Mouse (Mus musculus): Measurements from ENCODE around the gene Olfr251. TPM values are rescaled to one million over a fixed set of nuclear protein-coding genes. Genes with fewer than 3 reads are reported as not detected.
"Not testable (repeated sequence)": the region's sequence is repeated elsewhere in the genome, so short reads cannot be mapped to it uniquely, and the experiment has no call there.

The Olfr251 gene
- not detected in 2 replicates for total RNA-seq (2015)
- total RNA-seq (2017) = not detected in 2 replicates

DNA sequence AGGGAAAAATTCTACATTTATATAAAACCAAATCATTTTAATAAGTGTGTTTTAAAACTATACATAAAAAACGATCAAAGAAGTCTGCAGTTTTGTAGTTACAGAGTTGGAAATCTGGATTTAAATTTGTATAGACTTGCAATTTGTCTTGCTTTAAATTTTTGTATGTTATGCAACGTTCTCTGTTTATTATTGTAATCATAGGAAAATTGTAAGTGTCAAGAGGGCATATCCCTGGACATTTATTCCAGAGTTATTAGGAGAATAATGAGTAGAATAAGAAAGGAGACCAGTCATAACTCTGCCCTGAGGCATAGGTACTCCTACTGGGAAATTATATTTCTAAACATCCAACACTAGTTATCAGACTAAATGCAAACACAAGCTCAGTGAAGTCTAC is at the start of gene Olfr251:
TSS of gene Olfr251 (plus strand) at position 301 of the 400 bp plus-strand sequence.
- no peak for ATAC-seq (ENCODE audit: poor library complexity, severe bottlenecking)

DNA sequence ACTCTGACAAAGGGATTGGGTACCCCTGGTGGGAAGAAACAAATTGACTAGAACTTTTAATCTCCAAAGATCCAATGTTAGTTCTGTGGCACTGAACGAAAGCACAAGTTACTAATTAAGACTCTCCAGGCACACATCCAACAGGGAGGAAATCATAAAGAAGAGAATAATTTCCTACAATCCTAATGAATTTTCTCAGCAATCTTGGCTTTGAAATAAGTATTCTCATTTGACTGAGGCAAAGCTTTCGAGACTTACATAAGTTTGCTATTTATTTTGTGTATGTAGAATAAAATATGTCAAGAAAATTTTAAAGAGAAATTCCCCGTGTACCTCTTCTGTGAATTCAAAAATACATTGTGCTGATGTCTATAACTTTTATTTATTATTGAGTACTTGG is 48.1 kb upstream of the Olfr251 start, which contains the start of gene Olfr25:
TSS of gene Olfr25 (plus strand) at position 301 of the 400 bp plus-strand sequence.
- ATAC-seq (ENCODE audit: poor library complexity, severe bottlenecking) = no peak

DNA sequence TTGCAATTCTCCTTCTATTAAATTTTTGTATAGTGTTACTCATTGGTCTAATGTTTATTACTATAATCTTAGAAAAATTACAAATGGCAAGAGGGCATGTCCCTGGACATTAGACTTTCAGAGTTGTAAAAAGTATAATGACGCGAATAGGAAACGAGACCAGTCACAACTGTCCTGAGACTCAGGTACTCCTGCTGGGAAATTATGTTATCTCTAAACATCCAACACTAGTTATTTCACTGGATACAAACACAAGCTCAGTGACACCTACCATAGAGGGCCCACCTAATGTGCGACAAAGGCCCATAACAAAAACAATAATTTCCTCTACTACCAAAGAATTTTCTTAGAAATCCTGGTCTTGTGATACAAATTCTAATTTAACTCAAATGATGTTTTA is 28.8 kb upstream of the Olfr251 start, which contains the start of gene Olfr898:
TSS of gene Olfr898 (plus strand) at position 301 of the 400 bp plus-strand sequence.
- ATAC-seq (ENCODE audit: poor library complexity, severe bottlenecking) = no peak

DNA sequence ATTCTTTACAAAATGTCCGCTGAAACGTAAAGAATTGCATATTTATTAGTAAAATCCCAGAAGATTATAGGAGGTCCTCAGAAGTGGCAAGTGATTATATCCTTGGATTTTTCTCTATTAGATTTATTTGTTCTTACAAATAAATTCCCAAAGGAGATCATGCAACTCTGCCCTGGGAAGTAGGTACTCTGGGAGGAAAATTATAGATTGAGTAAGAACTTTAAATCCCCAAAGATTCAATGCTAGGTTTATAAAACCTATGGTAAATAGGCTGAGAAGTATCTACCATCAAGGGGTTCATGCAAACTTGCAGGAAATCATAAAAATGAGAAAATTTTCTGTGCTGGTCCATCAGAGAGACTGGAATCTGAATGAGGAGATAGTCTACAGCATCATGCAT is 10.3 kb upstream of the Olfr251 start, which contains the start of gene Olfr250:
TSS of gene Olfr250 (plus strand) at position 301 of the 400 bp plus-strand sequence.
- ATAC-seq (ENCODE audit: poor library complexity, severe bottlenecking) = no peak

DNA sequence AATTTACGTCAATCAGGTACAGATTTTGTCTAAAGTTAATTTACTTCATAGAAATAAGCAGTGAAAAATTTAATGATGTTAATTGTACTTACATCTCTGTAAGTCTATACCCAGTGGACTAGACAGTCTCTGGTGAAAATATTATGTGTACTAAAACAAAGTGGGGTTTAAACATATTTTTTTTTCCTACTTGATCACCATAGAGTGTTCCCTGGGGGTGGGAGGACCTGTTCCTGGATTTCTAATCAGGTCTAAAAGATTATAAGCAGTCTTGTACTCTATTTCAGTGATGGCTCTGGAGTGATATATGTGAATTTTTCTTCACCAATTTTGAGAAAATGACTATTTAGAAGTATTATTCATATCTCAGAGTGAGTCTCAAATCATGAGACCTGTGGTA is 24.5 kb downstream of the Olfr251 start, which contains the start of gene Olfr147:
TSS of gene Olfr147 (plus strand) at position 301 of the 400 bp plus-strand sequence.
- no peak for ATAC-seq (ENCODE audit: poor library complexity, severe bottlenecking)

DNA sequence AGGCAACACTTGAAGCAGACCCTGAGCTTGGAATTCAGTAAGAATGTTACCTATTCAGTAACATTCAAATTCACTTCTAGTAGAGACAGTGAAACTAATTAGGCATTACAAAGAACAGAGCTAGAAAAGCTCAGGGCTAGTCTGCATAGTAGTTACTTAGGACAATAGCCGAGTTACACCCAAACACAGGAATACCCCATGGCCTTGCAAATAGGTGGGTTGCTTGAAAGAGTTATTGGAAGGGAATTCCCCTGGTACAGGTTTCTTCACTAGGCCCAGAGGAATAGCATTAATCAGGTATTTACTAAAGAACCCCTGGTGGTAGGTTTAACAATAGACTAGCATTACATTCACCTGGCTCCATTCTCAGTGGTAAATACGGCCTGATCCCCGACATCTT is 30.6 kb downstream of the Olfr251 start:
- ATAC-seq (ENCODE audit: poor library complexity, severe bottlenecking) = not testable (repeated sequence)

DNA sequence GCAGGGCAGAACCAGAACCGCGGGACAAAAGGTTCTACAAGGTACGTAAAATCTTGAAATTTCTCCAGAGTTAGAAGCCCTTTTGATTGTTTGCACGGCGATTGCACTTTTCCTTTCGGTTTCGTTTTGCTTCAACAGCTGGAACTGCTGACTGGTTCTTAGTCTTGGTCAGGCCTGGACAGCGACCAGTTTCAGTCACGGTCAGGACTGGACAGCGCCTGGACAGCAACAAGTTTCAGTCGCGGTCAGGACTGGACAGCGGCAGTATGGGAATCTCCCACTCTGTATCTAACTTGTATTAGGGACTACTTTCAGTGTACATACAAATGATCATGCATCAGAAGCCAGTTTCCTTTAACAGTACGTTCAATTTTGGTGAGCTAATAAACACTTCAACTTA is 36.6 kb downstream of the Olfr251 start:
- not testable (repeated sequence) for ATAC-seq (ENCODE audit: poor library complexity, severe bottlenecking)

DNA sequence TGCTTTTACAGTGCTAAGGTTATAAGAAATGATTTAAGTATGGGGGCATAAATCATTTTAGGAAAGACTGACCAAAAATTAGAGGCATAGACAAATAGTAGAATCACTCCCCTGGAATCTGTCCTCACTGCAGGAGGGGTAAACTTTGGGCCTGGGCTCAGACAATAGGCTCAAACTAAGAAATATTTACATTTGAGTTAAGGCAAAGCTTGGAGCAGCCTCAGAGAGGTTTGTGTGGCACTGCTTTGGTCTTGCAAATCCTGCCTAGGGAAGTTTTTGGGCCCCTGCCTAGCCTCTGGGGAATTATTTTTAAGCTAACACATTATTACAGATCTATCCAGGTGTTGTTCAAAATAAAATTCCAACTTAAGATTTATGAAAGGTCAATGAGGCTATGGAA is 46.9 kb downstream of the Olfr251 start:
- ATAC-seq (ENCODE audit: poor library complexity, severe bottlenecking) = no peak

DNA sequence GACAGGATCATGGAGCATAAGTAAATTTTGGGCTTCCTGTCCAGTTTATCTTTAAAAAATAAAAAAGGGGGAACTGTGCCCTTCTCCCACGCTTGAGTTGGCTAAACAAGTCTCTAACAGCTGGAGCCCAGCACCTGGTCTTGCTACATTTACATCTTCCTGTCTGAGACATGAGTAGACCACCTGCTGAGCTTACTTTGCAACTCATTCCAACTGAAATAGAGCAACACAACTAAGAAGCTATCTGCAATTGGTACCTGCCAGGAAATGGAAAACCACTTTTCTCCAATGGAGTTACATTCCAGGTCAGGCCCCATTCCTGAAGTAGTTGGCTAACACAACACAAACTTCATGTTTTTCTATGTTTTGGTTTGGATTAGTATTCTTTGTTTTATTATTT is 50.1 kb downstream of the Olfr251 start:
- no peak for ATAC-seq (ENCODE audit: poor library complexity, severe bottlenecking)

DNA sequence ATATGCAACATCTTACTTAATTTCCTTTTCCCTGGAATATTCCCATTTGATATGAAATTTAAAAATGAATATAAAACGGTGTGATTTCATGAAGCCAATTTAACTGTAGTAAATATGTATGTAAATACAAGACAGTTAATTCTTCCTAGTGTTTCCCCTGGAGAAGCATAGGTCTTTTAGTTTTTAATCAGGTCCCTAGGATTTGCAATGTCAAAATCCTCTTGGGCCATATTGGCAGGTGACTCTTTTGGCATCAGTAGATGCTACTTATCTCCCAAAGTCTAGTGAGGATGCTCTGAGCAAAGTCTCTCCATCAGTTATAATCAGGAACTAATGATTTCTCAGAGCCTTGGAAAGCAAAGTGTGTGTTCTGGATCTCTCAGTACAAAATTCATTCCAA is 52.3 kb downstream of the Olfr251 start, which contains the start of gene Olfr901:
TSS of gene Olfr901 (plus strand) at position 301 of the 400 bp plus-strand sequence.
- no peak for ATAC-seq (ENCODE audit: poor library complexity, severe bottlenecking)

Other genes with a start within 250 kb of the Olfr251 start
- gene Olfr890, start 234.6 kb upstream of the Olfr251 start, total RNA-seq (2015) = not detected in 2 replicates
- not detected in 2 replicates for gene Olfr890, start 234.6 kb upstream of the Olfr251 start, total RNA-seq (2017)
- not detected in 2 replicates for gene Olfr891, start 196.3 kb upstream of the Olfr251 start, total RNA-seq (2015)
- not detected in 2 replicates for gene Olfr891, start 196.3 kb upstream of the Olfr251 start, total RNA-seq (2017)
- not detected in 2 replicates for gene Olfr893, start 168.7 kb upstream of the Olfr251 start, total RNA-seq (2015)
- not detected in 2 replicates for gene Olfr893, start 168.7 kb upstream of the Olfr251 start, total RNA-seq (2017)
- not detected in 2 replicates for gene Olfr894, start 159.0 kb upstream of the Olfr251 start, total RNA-seq (2015)
- not detected in 2 replicates for gene Olfr894, start 159.0 kb upstream of the Olfr251 start, total RNA-seq (2017)
- not detected in 2 replicates for gene Olfr143, start 124.3 kb upstream of the Olfr251 start, total RNA-seq (2015)
- gene Olfr143, start 124.3 kb upstream of the Olfr251 start, total RNA-seq (2017) = not detected in 2 replicates
- gene Olfr895, start 109.2 kb upstream of the Olfr251 start, total RNA-seq (2015) = not detected in 2 replicates
- not detected in 2 replicates for gene Olfr895, start 109.2 kb upstream of the Olfr251 start, total RNA-seq (2017)
- not detected in 2 replicates for gene Olfr896-ps1, start 86.0 kb upstream of the Olfr251 start, total RNA-seq (2015)
- not detected in 2 replicates for gene Olfr896-ps1, start 86.0 kb upstream of the Olfr251 start, total RNA-seq (2017)
- not detected in 2 replicates for gene Olfr25, start 48.0 kb upstream of the Olfr251 start, total RNA-seq (2015)
- not detected in 2 replicates for gene Olfr25, start 48.0 kb upstream of the Olfr251 start, total RNA-seq (2017)
- not detected in 2 replicates for gene Olfr898, start 28.7 kb upstream of the Olfr251 start, total RNA-seq (2015)
- not detected in 2 replicates for gene Olfr898, start 28.7 kb upstream of the Olfr251 start, total RNA-seq (2017)
- not detected in 2 replicates for gene Olfr250, start 10.2 kb upstream of the Olfr251 start, total RNA-seq (2015)
- not detected in 2 replicates for gene Olfr250, start 10.2 kb upstream of the Olfr251 start, total RNA-seq (2017)
- gene Olfr147, start 24.6 kb downstream of the Olfr251 start, total RNA-seq (2015) = not detected in 2 replicates
- gene Olfr147, start 24.6 kb downstream of the Olfr251 start, total RNA-seq (2017) = not detected in 2 replicates
- not detected in 2 replicates for gene Olfr901, start 52.4 kb downstream of the Olfr251 start, total RNA-seq (2015)
- gene Olfr901, start 52.4 kb downstream of the Olfr251 start, total RNA-seq (2017) = not detected in 2 replicates
- not detected in 2 replicates for gene Olfr902, start 70.6 kb downstream of the Olfr251 start, total RNA-seq (2015)
- not detected in 2 replicates for gene Olfr902, start 70.6 kb downstream of the Olfr251 start, total RNA-seq (2017)
- gene Olfr904, start 86.1 kb downstream of the Olfr251 start, total RNA-seq (2015) = not detected in 2 replicates
- not detected in 2 replicates for gene Olfr904, start 86.1 kb downstream of the Olfr251 start, total RNA-seq (2017)
- gene Olfr905, start 94.0 kb downstream of the Olfr251 start, total RNA-seq (2015) = not detected in 2 replicates
- gene Olfr905, start 94.0 kb downstream of the Olfr251 start, total RNA-seq (2017) = not detected in 2 replicates
- gene Olfr906, start 110.0 kb downstream of the Olfr251 start, total RNA-seq (2015) = not detected in 2 replicates
- not detected in 2 replicates for gene Olfr906, start 110.0 kb downstream of the Olfr251 start, total RNA-seq (2017)
- gene Olfr907, start 118.7 kb downstream of the Olfr251 start, total RNA-seq (2015) = not detected in 2 replicates
- not detected in 2 replicates for gene Olfr907, start 118.7 kb downstream of the Olfr251 start, total RNA-seq (2017)
- not detected in 2 replicates for gene Olfr911-ps1, start 144.5 kb downstream of the Olfr251 start, total RNA-seq (2015)
- gene Olfr911-ps1, start 144.5 kb downstream of the Olfr251 start, total RNA-seq (2017) = not detected in 2 replicates
- not detected in 2 replicates for gene Olfr910, start 160.8 kb downstream of the Olfr251 start, total RNA-seq (2015)
- not detected in 2 replicates for gene Olfr910, start 160.8 kb downstream of the Olfr251 start, total RNA-seq (2017)
- gene Olfr912, start 203.1 kb downstream of the Olfr251 start, total RNA-seq (2015) = not detected in 2 replicates
- gene Olfr912, start 203.1 kb downstream of the Olfr251 start, total RNA-seq (2017) = not detected in 2 replicates
- gene Olfr913, start 215.7 kb downstream of the Olfr251 start, total RNA-seq (2015) = not detected in 2 replicates
- not detected in 2 replicates for gene Olfr913, start 215.7 kb downstream of the Olfr251 start, total RNA-seq (2017)
- gene Olfr914, start 228.0 kb downstream of the Olfr251 start, total RNA-seq (2015) = not detected in 2 replicates
- not detected in 2 replicates for gene Olfr914, start 228.0 kb downstream of the Olfr251 start, total RNA-seq (2017)

All from megakaryocyte, adult 5-6 weeks (primary cell).